Mouse (Mus musculus) MEL (cell line): ENCODE data around the gene Tmem158. TPM values are rescaled to one million over a fixed set of nuclear protein-coding genes. Genes with fewer than 3 reads are reported as not detected.

ENCODE experiments used
- DNase-seq: peaks from one replicate; pipeline ENCODE4 v3.0.0; 2011; ENCODE audit warnings: low read depth, low spot score
- H3K27ac ChIP-seq: 2 replicates; pipeline ENCODE4 v1.5.1; 2012; ENCODE audit warnings: low read depth, mild to moderate bottlenecking, control low read depth, low read length, moderate library complexity; ENCODE audit not compliant: control insufficient read depth
- H3K27me3 ChIP-seq, 2 experiments: fragments of 150-350 bp in 1 of 2; sonication (generic) in 1 of 2; 2 replicates each; pipeline ENCODE4 v1.6.1; 2012; ENCODE audit warnings: low read length in 2 of 2, mild to moderate bottlenecking in 2 of 2, improper control_type of control experiment in 1 of 2, moderate library complexity in 1 of 2; ENCODE audit not compliant: insufficient read depth in 2 of 2, control insufficient read depth in 1 of 2
- H3K36me3 ChIP-seq, 2 experiments: 2 replicates each; pipeline ENCODE4 v1.6.1; 2012 to 2014; ENCODE audit warnings: low read length in 2 of 2, improper control_type of control experiment in 1 of 2, inconsistent platforms in 1 of 2, mild to moderate bottlenecking in 1 of 2; ENCODE audit not compliant: insufficient read depth in 2 of 2, control insufficient read depth in 1 of 2
- H3K4me1 ChIP-seq, 2 experiments: fragments of 150-350 bp in 1 of 2; sonication (generic) in 1 of 2; 2 replicates each; pipeline ENCODE4 v1.6.1; 2012; ENCODE audit warnings: low read length in 2 of 2, improper control_type of control experiment in 1 of 2, mild to moderate bottlenecking in 1 of 2; ENCODE audit not compliant: insufficient read depth in 2 of 2, control insufficient read depth in 1 of 2
- H3K4me3 ChIP-seq, 2 experiments: fragments of 150-350 bp in 1 of 2; sonication (generic) in 1 of 2; 2 replicates each; pipeline ENCODE4 v1.5.1; 2012; ENCODE audit warnings: low read depth in 2 of 2, low read length in 2 of 2, mild to moderate bottlenecking in 2 of 2, moderate library complexity in 2 of 2, control low read depth in 1 of 2, improper control_type of control experiment in 1 of 2; ENCODE audit not compliant: control insufficient read depth in 1 of 2, insufficient read depth in 1 of 2
- H3K79me2 ChIP-seq: 2 replicates; pipeline ENCODE4 v1.6.1; 2012; ENCODE audit warnings: mild to moderate bottlenecking, low read length, moderate library complexity; ENCODE audit not compliant: control insufficient read depth, poor library complexity, insufficient read depth
- H3K9ac ChIP-seq: 2 replicates; pipeline ENCODE4 v1.6.1; 2012; ENCODE audit warnings: low read depth, mild to moderate bottlenecking, control low read depth, low read length, moderate library complexity; ENCODE audit not compliant: control insufficient read depth, poor library complexity, severe bottlenecking
- H3K9me3 ChIP-seq: fragments of 150-350 bp; sonication (generic); replicated peaks from 2 replicates; pipeline ENCODE4 v1.6.1; 2012; ENCODE audit warnings: mild to moderate bottlenecking, low read length, improper control_type of control experiment, moderate library complexity; ENCODE audit not compliant: insufficient read depth
- BHLHE40 ChIP-seq: IDR thresholded peaks from 2 replicates; pipeline ENCODE4 v1.6.1; 2012; ENCODE audit warnings: low read depth, mild to moderate bottlenecking, inconsistent platforms, low read length, improper control_type of control experiment, borderline replicate concordance
- CHD1 ChIP-seq: IDR thresholded peaks from 2 replicates; pipeline ENCODE4 v1.6.1; 2012; ENCODE audit warnings: low read depth, mild to moderate bottlenecking, inconsistent platforms, low read length, improper control_type of control experiment
- CHD2 ChIP-seq: IDR thresholded peaks from 2 replicates; pipeline ENCODE4 v1.6.1; 2011; ENCODE audit warnings: low read length, improper control_type of control experiment
- E2F4 ChIP-seq: IDR thresholded peaks from 2 replicates; pipeline ENCODE4 v1.6.1; 2011; ENCODE audit warnings: low read depth, low read length, improper control_type of control experiment, borderline replicate concordance
- ELF1 ChIP-seq: IDR thresholded peaks from 2 replicates; pipeline ENCODE4 v1.6.1; 2014; ENCODE audit warnings: low read depth, mild to moderate bottlenecking, inconsistent platforms, low read length, improper control_type of control experiment, moderate library complexity
- EP300 ChIP-seq, 2 experiments: IDR thresholded peaks; 2 replicates each; pipeline ENCODE4 v1.6.1; 2011; ENCODE audit warnings: improper control_type of control experiment in 2 of 2, low read length in 2 of 2, low read depth in 1 of 2, mild to moderate bottlenecking in 1 of 2
- ETS1 ChIP-seq: IDR thresholded peaks from 2 replicates; pipeline ENCODE4 v1.6.1; 2012; ENCODE audit warnings: low read depth, mild to moderate bottlenecking, inconsistent platforms, low read length, improper control_type of control experiment, moderate library complexity
- HCFC1 ChIP-seq: IDR thresholded peaks from 2 replicates; pipeline ENCODE4 v1.6.1; 2012; ENCODE audit warnings: low read depth, mild to moderate bottlenecking, inconsistent platforms, low read length, improper control_type of control experiment, moderate library complexity
- JUND ChIP-seq: IDR thresholded peaks from 2 replicates; pipeline ENCODE4 v1.6.1; 2011; ENCODE audit warnings: low read depth, mild to moderate bottlenecking, improper control_type of control experiment, low read length
- KAT2A ChIP-seq: conservative IDR thresholded peaks from 2 replicates; pipeline ENCODE4 v1.6.1; 2012; ENCODE audit warnings: low read depth, low read length, improper control_type of control experiment, inconsistent platforms
- MAZ ChIP-seq: IDR thresholded peaks from 2 replicates; pipeline ENCODE4 v1.6.1; 2012; ENCODE audit warnings: low read depth, mild to moderate bottlenecking, inconsistent platforms, low read length, improper control_type of control experiment
- NELFE ChIP-seq: IDR thresholded peaks from 2 replicates; pipeline ENCODE4 v1.6.1; 2011; ENCODE audit warnings: low read depth, low read length, improper control_type of control experiment
- POLR2A ChIP-seq, 2 experiments: IDR thresholded peaks; 2 replicates each; pipeline ENCODE4 v1.6.1; 2011 to 2012; ENCODE audit warnings: low read length in 2 of 2, mild to moderate bottlenecking in 2 of 2, control low read depth in 1 of 2, improper control_type of control experiment in 1 of 2, low read depth in 1 of 2, moderate library complexity in 1 of 2; ENCODE audit not compliant: control insufficient read depth in 1 of 2, insufficient read depth in 1 of 2, poor library complexity in 1 of 2
- POLR2AphosphoS2 ChIP-seq: IDR thresholded peaks from 2 replicates; pipeline ENCODE4 v1.6.1; 2011; ENCODE audit warnings: low read length, improper control_type of control experiment
- POLR2AphosphoS5 ChIP-seq: IDR thresholded peaks from 2 replicates; pipeline ENCODE4 v1.6.1; 2012; ENCODE audit warnings: low read depth, borderline replicate concordance, mild to moderate bottlenecking, inconsistent platforms, low read length, moderate library complexity, mixed read lengths
- RCOR1 ChIP-seq: IDR thresholded peaks from 2 replicates; pipeline ENCODE4 v1.6.1; 2012; ENCODE audit warnings: low read depth, mild to moderate bottlenecking, inconsistent platforms, low read length, improper control_type of control experiment
- TBP ChIP-seq: IDR thresholded peaks from 2 replicates; pipeline ENCODE4 v1.8.0; 2011; ENCODE audit warnings: low read depth, low read length, improper control_type of control experiment
- TCF12 ChIP-seq: IDR thresholded peaks from 2 replicates; pipeline ENCODE4 v1.6.1; 2014; ENCODE audit warnings: low read depth, mild to moderate bottlenecking, inconsistent platforms, low read length, improper control_type of control experiment, moderate library complexity
- UBTF ChIP-seq: IDR thresholded peaks from 2 replicates; pipeline ENCODE4 v1.6.1; 2012; ENCODE audit warnings: low read depth, mild to moderate bottlenecking, inconsistent platforms, low read length, improper control_type of control experiment, moderate library complexity, borderline replicate concordance; ENCODE audit not compliant: insufficient read depth
- USF1 ChIP-seq: IDR thresholded peaks from 2 replicates; pipeline ENCODE4 v1.6.1; 2014; ENCODE audit warnings: low read depth, mild to moderate bottlenecking, inconsistent platforms, low read length, improper control_type of control experiment, moderate library complexity
- USF2 ChIP-seq, 2 experiments: IDR thresholded peaks; 2 replicates each; pipeline ENCODE4 v1.6.1; 2011 to 2012; ENCODE audit warnings: improper control_type of control experiment in 2 of 2, low read length in 2 of 2, borderline replicate concordance in 1 of 2, inconsistent platforms in 1 of 2, low read depth in 1 of 2, mild to moderate bottlenecking in 1 of 2; ENCODE audit not compliant: insufficient read depth in 1 of 2
- ZC3H11A ChIP-seq: IDR thresholded peaks from 2 replicates; pipeline ENCODE4 v1.6.1; 2012; ENCODE audit warnings: low read depth, mild to moderate bottlenecking, inconsistent platforms, low read length, improper control_type of control experiment
- ZKSCAN1 ChIP-seq: IDR thresholded peaks from 2 replicates; pipeline ENCODE4 v1.6.1; 2012; ENCODE audit warnings: low read depth, mild to moderate bottlenecking, inconsistent platforms, low read length, improper control_type of control experiment, moderate library complexity
- polyA plus RNA-seq, 2 experiments: library from polyadenylated mRNA; stranded (reverse) in 1 of 2; unstranded in 1 of 2; fragments of >175 nt in 1 of 2; fragments of >200 nt in 1 of 2; gene quantifications; 2 replicates each; pipeline versions ENCODE4 v1.2.1 to v1.2.4; 2012; ENCODE audit warnings: low replicate concordance in 2 of 2, low read depth in 1 of 2; ENCODE audit not compliant: insufficient read length in 2 of 2, insufficient read depth in 1 of 2, missing spikeins in 1 of 2
- total RNA-seq: library from RNA; depleted of rRNA; stranded (reverse); fragments of 300-350 nt; gene quantifications from 2 replicates; pipeline ENCODE4 v1.2.3, GENCODE M21; 2012

The Tmem158 gene
- total and polyA plus RNA-seq, 3 experiments = 5.0 to 10.1 TPM; not detected in 1

- TF ChIP-seq ZC3H11A (peak; percentile 57), JUND (no peak), EP300 (IDR thresholded peaks at IDR 0.05; ENCODE audit: low read depth in 1 of 2, low read length in 2 of 2) (no peak), BHLHE40 (no peak), HCFC1 (no peak), POLR2AphosphoS2 (no peak), E2F4 (no peak), POLR2AphosphoS5 (no peak), ELF1 (0 out of 2 replicates have a peak, but pooled peaks have one; percentile 28)
Measured at GRCm38 (mm10) chr9:123259461-123259895, 1.1 kb downstream of the Tmem158 start (continued).

GRCm38 (mm10) chr9:123258796-123259195 lies 1.8 kb downstream of the Tmem158 start:
- H3K4me3 ChIP-seq = no peak overlapping the region
- no peaks in the 10 kb centered on the region; a peak in 1 of 4 replicates for H3K36me3 ChIP-seq
- H3K4me1 ChIP-seq = no peaks in the 10 kb centered on the region; a peak in 2 of 4 replicates
- H3K27ac ChIP-seq = no peak overlapping the region
- no peaks in the 10 kb centered on the region for H3K79me2 ChIP-seq
- no peak overlapping the region for H3K9ac ChIP-seq
- peaks cover 0 to 9% of the 10 kb centered on the region in 2 experiments; a peak in 2 of 4 replicates for H3K27me3 ChIP-seq
- no peaks in the 10 kb centered on the region for H3K9me3 ChIP-seq
- TF ChIP-seq ETS1 (no peak), TBP (no peak), POLR2A (IDR thresholded peaks at IDR 0.05; ENCODE audit: control insufficient read depth in 1 of 2, insufficient read depth in 1 of 2, low read depth in 1 of 2, low read length in 2 of 2, poor library complexity in 1 of 2) (no peak), NELFE (no peak), MAZ (no peak), ELF1 (no peak), ZC3H11A (no peak), CHD1 (no peak), TCF12 (no peak), USF1 (no peak), USF2 (IDR thresholded peaks at IDR 0.05; ENCODE audit: borderline replicate concordance in 1 of 2, insufficient read depth in 1 of 2, low read depth in 1 of 2, low read length in 2 of 2) (no peak), CHD2 (no peak), RCOR1 (no peak), E2F4 (no peak), POLR2AphosphoS5 (no peak), POLR2AphosphoS2 (no peak), BHLHE40 (no peak), ZKSCAN1 (no peak), KAT2A (no peak), UBTF (no peak)
- no peak for DNase-seq
